Mouse (Mus musculus) erythroblast, embryonic 14.5 days (primary cell): Measurements from ENCODE around the gene Aif1. TPM values are rescaled to one million over a fixed set of nuclear protein-coding genes. Genes with fewer than 3 reads are reported as not detected.

ENCODE experiments used
- H3K27me3 ChIP-seq: 2 replicates; pipeline ENCODE4 v1.6.1; 2012; ENCODE audit warnings: inconsistent platforms; ENCODE audit not compliant: control insufficient read depth
- H3K36me3 ChIP-seq: 2 replicates; pipeline ENCODE4 v1.6.1; 2012; ENCODE audit warnings: mild to moderate bottlenecking, inconsistent platforms; ENCODE audit not compliant: control insufficient read depth
- H3K4me1 ChIP-seq: 2 replicates; pipeline ENCODE4 v1.6.1; 2012; ENCODE audit warnings: inconsistent platforms; ENCODE audit not compliant: control insufficient read depth
- H3K4me3 ChIP-seq: replicated peaks from 2 replicates; pipeline ENCODE3; 2012; ENCODE audit warnings: moderate library complexity, mild to moderate bottlenecking, inconsistent platforms
- H3K9me3 ChIP-seq: 2 replicates; pipeline ENCODE4 v1.6.1; 2012; ENCODE audit warnings: low read length, inconsistent platforms, mixed read lengths; ENCODE audit not compliant: control insufficient read depth
- GATA1 ChIP-seq: IDR thresholded peaks from 2 replicates; pipeline ENCODE4 v1.6.1; 2012; ENCODE audit warnings: low read length, inconsistent platforms, mixed read lengths
- TAL1 ChIP-seq: IDR thresholded peaks from 3 replicates; pipeline ENCODE4 v1.6.1; 2012; ENCODE audit warnings: low read length, inconsistent platforms, mixed read lengths
- polyA plus RNA-seq: library from polyadenylated mRNA; stranded (reverse); fragments of >175 nt; gene quantifications from 2 replicates; pipeline ENCODE4 v1.2.3, GENCODE M21; 2012

Aif1 gene
- polyA plus RNA-seq, 1 experiment = not detected

DNA sequence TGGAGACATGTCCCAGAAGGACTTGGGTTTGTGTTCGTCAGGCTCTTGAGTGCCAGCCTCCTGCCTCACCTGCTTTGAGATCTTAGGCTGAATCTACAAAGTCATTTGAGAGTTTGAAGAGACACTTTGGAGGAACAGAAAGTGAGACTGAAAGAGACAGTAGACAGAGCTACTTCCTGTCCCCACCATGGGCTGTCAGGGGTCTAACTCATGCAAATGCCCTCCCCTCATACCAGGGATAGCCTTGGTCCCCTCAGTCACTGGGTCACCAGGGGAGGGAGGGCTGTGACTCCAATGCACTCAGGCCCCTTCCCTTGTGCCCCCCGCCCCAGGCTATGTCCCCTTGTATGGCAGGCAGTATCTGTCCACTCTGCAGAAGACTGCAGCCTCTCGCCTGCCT lies 2.5 kb downstream of the Aif1 start:
- Histone ChIP-seq H3K9me3 (no peaks in the 10 kb centered on the region), H3K4me3 (no peak overlapping the region), H3K4me1 (peaks cover 2% of the 10 kb centered on the region), H3K27me3 (0 out of 2 replicates have a peak, but pooled peaks cover 2% of the 10 kb centered on the region), H3K36me3 (no peaks in the 10 kb centered on the region)
- TF ChIP-seq TAL1 = no peak
- no peak for TF ChIP-seq GATA1

DNA sequence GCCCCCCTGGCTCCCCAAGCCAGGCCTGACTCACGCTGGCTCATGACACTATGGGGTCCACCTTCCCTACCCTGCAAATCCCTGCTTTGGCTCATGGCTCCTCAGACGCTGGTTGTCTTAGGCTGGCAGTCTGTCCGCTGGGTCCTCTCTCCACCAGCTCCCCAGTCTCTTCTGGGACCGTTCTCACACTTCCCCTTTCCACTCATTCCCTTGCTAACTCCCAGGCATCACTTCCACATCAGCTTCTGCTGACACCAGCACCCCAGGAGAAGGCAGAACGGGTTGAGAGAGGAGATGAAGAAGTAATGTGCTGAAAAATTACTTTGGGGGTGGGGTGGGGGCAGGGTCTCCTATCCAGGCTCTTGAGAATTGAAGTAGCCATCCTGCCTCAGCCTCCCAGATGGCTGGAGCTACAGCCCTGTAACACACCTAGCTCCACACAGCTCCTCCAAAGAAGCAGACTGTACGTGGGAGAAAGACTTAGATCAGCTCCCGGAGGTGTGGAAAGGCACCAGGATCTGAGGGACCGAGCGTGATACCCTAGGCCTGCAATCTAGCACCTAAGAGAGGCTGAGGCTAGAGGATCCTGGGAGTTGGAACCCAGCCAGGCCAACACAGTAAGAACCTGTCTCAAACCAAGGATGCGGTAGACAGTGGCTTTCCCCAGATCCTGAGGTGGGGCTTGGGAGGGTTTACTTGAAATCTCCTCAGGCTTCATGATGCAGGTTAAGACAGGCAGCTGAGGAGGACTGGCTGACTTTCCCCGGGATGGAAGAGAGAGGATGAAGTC lies 3.2 kb downstream of the Aif1 start:
- Histone ChIP-seq H3K9me3 (no peaks in the 10 kb centered on the region), H3K36me3 (no peaks in the 10 kb centered on the region), H3K4me1 (peaks cover 2% of the 10 kb centered on the region), H3K4me3 (no peak overlapping the region), H3K27me3 (0 out of 2 replicates have a peak, but pooled peaks cover 2% of the 10 kb centered on the region)
- TF ChIP-seq TAL1 (no peak), GATA1 (no peak)

GRCm38 (mm10) chr17:35168541-35169207 lies 7.2 kb downstream of the Aif1 start:
- no peak overlapping the region for H3K4me3 ChIP-seq
- H3K4me1 ChIP-seq = peaks cover 25% of the 10 kb centered on the region
- TF ChIP-seq TAL1 = no peak
- no peak for TF ChIP-seq GATA1

DNA sequence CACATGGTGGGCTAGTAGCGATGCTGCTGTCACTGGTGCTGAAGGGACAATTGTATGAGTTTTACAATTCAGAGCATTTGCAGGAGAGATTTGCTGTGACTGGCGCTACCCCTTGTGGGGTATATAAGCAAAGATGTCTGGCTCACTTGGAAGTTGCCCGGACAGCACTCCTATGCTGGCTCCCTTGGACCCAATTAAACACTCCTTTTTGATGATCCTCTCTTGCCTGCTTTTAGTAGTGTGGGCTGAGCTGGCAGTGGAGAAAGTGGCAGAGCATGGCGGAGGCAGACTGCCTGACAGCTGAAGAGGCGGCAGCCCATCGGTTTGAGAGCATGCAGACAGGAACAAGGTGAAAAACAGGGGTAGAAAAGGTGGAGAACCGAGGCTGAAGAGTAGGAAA lies 8.1 kb downstream of the Aif1 start:
- TF ChIP-seq GATA1 = no peak
- no peak for TF ChIP-seq TAL1
- peaks cover 2% of the 10 kb centered on the region for H3K36me3 ChIP-seq
- no peaks in the 10 kb centered on the region for H3K9me3 ChIP-seq
- no peaks in the 10 kb centered on the region for H3K27me3 ChIP-seq
- H3K4me1 ChIP-seq = peaks cover 34% of the 10 kb centered on the region
- H3K4me3 ChIP-seq = no peak overlapping the region

More at GRCm38 (mm10) chr17:35168541-35169207, 7.2 kb downstream of the Aif1 start:
- Histone ChIP-seq H3K36me3 (no peaks in the 10 kb centered on the region), H3K9me3 (no peaks in the 10 kb centered on the region), H3K27me3 (0 out of 2 replicates have a peak, but pooled peaks cover 2% of the 10 kb centered on the region)

GRCm38 (mm10) chr17:35166352-35167035 lies 9.4 kb downstream of the Aif1 start:
- Histone ChIP-seq H3K27me3 (no peaks in the 10 kb centered on the region), H3K4me1 (peaks cover 43% of the 10 kb centered on the region), H3K9me3 (no peaks in the 10 kb centered on the region), H3K36me3 (peaks cover 15% of the 10 kb centered on the region), H3K4me3 (peak overlapping the region; percentile 94)
- no peak for TF ChIP-seq GATA1
- TF ChIP-seq TAL1 = no peak

- TF ChIP-seq GATA1 (no peak), TAL1 (no peak)
- no peaks in the 10 kb centered on the region for H3K9me3 ChIP-seq
- peaks cover 24% of the 10 kb centered on the region for H3K36me3 ChIP-seq
- H3K27me3 ChIP-seq = no peaks in the 10 kb centered on the region
- H3K4me3 ChIP-seq = peak overlapping the region; percentile 94
- peaks cover 45% of the 10 kb centered on the region for H3K4me1 ChIP-seq
Observed at GRCm38 (mm10) chr17:35165451-35166155, 10.3 kb downstream of the Aif1 start.

GRCm38 (mm10) chr17:35164568-35165450 lies 11.1 kb downstream of the Aif1 start, which contains the start of gene Prrc2a:
Gene Prrc2a, minus strand, starts transcription at chr17:35164897.
- H3K36me3 ChIP-seq = peaks cover 32% of the 10 kb centered on the region
- TF ChIP-seq TAL1 (no peak), GATA1 (peak; percentile 23; the same call in 1 of the 2 replicates)
- H3K27me3 ChIP-seq = no peaks in the 10 kb centered on the region
- H3K4me3 ChIP-seq = peak within 1 kb of the TSS; percentile 94
- no peaks in the 10 kb centered on the region for H3K9me3 ChIP-seq
- peaks cover 45% of the 10 kb centered on the region for H3K4me1 ChIP-seq

DNA sequence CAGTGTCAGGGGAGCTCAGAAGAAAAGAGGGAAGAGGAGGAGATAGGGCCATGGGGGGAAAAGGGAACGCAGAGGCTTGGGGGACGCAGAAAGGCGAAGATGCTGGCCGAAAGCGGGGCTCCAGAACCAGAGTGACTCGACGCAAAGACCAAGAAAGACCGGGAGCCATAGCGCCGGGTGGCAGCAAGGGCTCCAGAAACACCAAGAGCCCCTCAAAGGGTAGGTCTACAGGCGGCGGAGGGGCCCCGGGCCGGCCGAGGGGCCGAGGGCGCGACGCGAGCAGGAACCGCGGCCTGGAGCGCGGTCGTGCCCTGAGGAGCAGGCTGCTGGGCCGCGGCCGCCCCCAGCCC lies 11.7 kb downstream of the Aif1 start:
- H3K36me3 ChIP-seq = peaks cover 38% of the 10 kb centered on the region
- no peak for TF ChIP-seq GATA1
- no peak for TF ChIP-seq TAL1
- no peaks in the 10 kb centered on the region for H3K9me3 ChIP-seq
- H3K27me3 ChIP-seq = no peaks in the 10 kb centered on the region
- H3K4me1 ChIP-seq = peaks cover 45% of the 10 kb centered on the region
- peak overlapping the region; percentile 94 for H3K4me3 ChIP-seq
